Mouse (Mus musculus): ENCODE measurements around the gene Gabpb1. TPM values are rescaled to one million over a fixed set of nuclear protein-coding genes. Genes with fewer than 3 reads are reported as not detected.
A peak's percentile ranks its signal among the peaks of the same experiment; 100 is the strongest.
"Not testable (repeated sequence)": the region's sequence is repeated elsewhere in the genome, so short reads cannot be mapped to it uniquely, and the experiment has no call there.

Gabpb1 gene
- polyA plus RNA-seq, 1 experiment from 2014 or later, result 56.4 TPM

DNA sequence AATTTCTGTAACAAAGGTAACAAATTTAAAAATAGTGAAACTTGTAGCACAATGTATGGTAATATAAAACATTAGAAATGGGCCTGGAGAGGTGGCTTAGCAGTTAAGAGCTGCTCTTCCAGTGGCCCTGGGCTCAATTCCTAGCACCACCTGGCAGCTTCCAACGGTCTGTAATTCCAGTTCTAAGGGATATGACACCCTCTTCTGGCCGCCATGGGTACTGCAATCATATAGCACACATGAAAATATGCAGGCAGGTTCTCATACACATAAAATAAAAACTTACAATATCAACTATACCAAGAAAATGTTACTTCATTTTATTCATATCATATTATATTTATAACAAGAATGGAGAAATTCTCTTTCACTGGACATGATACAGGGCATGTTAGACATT, 35.8 kb downstream of the Gabpb1 start:
- no peaks in the 10 kb centered on the region for H3K27me3 ChIP-seq
- H3K4me2 ChIP-seq, result no peak overlapping the region
- H3K4me3 ChIP-seq, result no peak overlapping the region
- H3K36me3 ChIP-seq, result peaks cover 68% of the 10 kb centered on the region
- ATAC-seq (ENCODE audit: insufficient number of reproducible peaks, insufficient read depth, low FRiP score, low TSS enrichment, low read depth), result no peak
- 91% methylated on average over 2 of the region's 2 CpGs for WGBS
- no peak overlapping the region for H3K9ac ChIP-seq
- H3K4me1 ChIP-seq, result no peaks in the 10 kb centered on the region
- H3K9me3 ChIP-seq, result no peaks in the 10 kb centered on the region
- no peak overlapping the region for H3K27ac ChIP-seq

DNA sequence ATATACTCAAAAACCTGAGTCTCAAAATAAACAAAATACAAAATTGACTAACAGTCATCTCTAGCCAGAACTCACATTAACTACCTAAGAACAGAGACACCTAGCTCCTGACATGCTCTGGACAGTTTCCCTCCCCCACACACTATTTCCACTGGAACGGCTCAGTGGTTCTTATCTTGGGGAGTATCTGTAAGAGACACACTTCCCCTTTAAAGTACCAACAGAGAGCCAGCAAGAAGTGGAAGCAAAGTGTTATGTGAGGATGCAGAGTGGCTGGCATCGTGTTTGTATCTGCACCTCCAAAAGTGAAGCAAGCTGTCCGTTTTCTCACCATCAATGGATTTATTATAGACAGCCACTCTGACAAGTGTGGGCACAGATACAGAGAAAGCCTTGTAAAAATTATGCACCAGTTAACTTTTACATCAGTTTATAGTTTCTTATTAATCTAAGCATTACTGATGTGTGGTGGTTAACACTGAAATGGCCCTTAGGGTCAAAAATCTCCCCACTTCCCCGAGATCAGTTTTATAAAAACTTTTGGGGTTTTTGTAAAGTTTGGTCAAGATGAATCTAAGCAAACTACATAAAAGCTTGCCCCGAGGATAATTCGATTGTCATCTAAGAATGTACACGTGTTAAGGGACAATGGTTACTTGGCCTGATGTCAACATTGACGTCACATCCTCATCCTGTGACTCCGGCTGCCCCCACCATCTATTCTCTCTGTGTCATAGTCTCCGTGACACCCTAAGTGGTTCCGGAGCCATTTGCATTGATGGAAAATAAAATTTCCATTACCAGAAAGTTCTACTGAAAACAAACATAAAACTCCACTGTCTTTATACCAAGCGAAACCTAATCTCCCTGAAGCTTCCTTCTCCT, 40.0 kb downstream of the Gabpb1 start:
- no peak overlapping the region for H3K27ac ChIP-seq
- no peak overlapping the region for H3K4me2 ChIP-seq
- WGBS, result 79% methylated on average over 12 of the region's 12 CpGs
- H3K4me3 ChIP-seq, result no peak overlapping the region
- H3K36me3 ChIP-seq, result peaks cover 47% of the 10 kb centered on the region
- H3K9ac ChIP-seq, result no peak overlapping the region
- no peaks in the 10 kb centered on the region for H3K4me1 ChIP-seq
- H3K9me3 ChIP-seq, result no peaks in the 10 kb centered on the region
- ATAC-seq (ENCODE audit: insufficient number of reproducible peaks, insufficient read depth, low FRiP score, low TSS enrichment, low read depth), result no peak
- H3K27me3 ChIP-seq, result no peaks in the 10 kb centered on the region

DNA sequence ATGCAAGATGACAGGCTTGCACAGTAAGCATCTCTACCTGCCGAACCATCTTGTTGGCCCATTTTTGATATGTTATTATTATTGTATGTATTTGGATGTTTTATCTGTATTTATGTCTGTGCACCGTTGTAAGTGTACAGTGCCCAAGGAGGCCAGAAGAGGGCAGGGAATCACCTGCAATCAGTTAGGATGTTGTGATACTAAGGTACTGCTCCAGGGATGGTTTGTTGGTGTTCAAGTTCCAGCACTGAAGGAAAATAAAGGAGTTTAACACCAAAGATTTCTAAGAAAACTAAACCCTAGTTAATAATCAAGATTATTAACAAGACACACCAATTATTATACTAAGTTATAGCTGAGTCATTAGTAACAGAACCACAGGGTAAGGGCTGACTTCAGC, 43.0 kb downstream of the Gabpb1 start:
- Histone ChIP-seq H3K9me3 (no peaks in the 10 kb centered on the region), H3K4me1 (peaks cover 7% of the 10 kb centered on the region), H3K27me3 (no peaks in the 10 kb centered on the region), H3K4me2 (no peak overlapping the region), H3K4me3 (no peak overlapping the region), H3K27ac (no peak overlapping the region), H3K36me3 (peaks cover 22% of the 10 kb centered on the region), H3K9ac (no peak overlapping the region)
- ATAC-seq (ENCODE audit: insufficient number of reproducible peaks, insufficient read depth, low FRiP score, low TSS enrichment, low read depth), result no peak
- WGBS, result 77% methylated on average over 2 of the region's 2 CpGs

DNA sequence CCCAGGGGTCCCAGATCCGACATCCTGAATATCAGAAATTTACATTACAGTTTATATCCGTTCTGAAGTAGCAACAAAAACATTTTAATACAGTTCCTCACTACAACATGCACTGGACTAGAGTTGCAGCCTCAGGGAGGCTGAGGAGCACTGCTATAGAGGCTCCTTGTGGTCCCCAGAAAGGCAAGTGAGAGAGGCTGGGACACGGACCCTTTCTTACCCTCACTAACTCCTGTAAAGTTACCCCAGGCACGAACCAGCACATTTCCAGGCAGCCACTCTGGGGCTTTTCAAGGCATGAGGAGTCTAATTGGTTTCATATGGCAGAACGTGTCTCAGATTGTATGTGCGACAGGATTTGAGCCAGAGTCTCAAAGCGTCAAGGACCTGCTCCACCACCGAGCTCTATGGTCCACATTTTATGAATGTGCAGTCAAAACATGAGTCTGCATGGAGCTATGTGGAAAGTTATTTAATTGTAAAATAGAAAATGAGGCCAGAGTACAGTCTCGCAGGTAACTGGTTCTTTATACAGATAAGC, 47.6 kb downstream of the Gabpb1 start:
- no peak for ATAC-seq (ENCODE audit: insufficient number of reproducible peaks, insufficient read depth, low FRiP score, low TSS enrichment, low read depth)
- H3K27me3 ChIP-seq, result no peaks in the 10 kb centered on the region
- H3K4me1 ChIP-seq, result peaks cover 15% of the 10 kb centered on the region
- peaks cover 9% of the 10 kb centered on the region for H3K36me3 ChIP-seq
- no peak overlapping the region for H3K4me3 ChIP-seq
- H3K9me3 ChIP-seq, result no peaks in the 10 kb centered on the region
- H3K9ac ChIP-seq, result no peak overlapping the region
- H3K27ac ChIP-seq, result peak overlapping the region; percentile 68
- no peak overlapping the region for H3K4me2 ChIP-seq
- 38% methylated on average over 9 of the region's 9 CpGs for WGBS

DNA sequence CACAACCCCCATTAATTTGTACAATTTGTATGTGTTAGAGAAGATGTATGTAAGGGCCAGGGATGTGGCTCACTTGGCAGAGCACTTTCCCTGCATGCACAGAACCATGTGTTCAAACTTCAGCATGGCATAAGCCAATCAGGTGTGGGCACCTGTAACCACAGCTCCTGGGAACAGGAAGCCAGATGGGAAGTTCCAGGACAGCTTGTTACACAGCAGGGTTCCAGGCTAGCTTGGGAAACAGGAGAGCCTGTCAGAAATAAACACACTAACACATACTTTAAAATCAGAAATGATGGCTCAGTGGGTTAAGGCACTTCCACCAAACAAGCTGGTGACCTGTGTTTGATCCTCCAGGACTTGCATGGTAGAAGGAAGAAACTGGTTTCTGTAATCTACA, 53.0 kb downstream of the Gabpb1 start:
- no peak for ATAC-seq (ENCODE audit: insufficient number of reproducible peaks, insufficient read depth, low FRiP score, low TSS enrichment, low read depth)
- Histone ChIP-seq H3K9ac (no peak overlapping the region), H3K4me2 (no peak overlapping the region), H3K27me3 (no peaks in the 10 kb centered on the region), H3K4me1 (peaks cover 8% of the 10 kb centered on the region), H3K27ac (no peak overlapping the region), H3K9me3 (no peaks in the 10 kb centered on the region), H3K36me3 (0 out of 2 replicates have a peak, but pooled peaks cover 2% of the 10 kb centered on the region), H3K4me3 (no peak overlapping the region)

DNA sequence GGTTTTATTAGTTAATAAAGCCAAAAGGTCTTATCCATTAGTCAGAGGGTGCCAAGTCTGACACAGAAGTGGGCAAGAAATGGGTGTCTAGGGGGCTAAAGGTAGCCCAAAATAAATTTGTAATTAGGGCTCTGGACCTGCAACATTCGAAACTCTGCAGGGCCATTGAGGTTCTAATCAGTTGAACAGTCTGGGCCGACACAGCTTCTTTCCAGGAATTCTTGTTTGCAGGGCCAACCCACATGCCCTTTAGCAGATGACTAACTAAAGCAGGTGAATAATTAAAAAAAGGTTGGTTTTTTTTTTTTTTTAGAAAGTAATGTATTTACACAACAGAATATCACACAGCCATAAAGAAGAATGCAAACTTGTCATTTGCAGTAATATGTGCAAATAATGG, 53.7 kb downstream of the Gabpb1 start:
- Histone ChIP-seq H3K9ac (no peak overlapping the region), H3K27me3 (no peaks in the 10 kb centered on the region), H3K9me3 (no peaks in the 10 kb centered on the region), H3K4me2 (no peak overlapping the region), H3K36me3 (0 out of 2 replicates have a peak, but pooled peaks cover 2% of the 10 kb centered on the region), H3K4me1 (peaks cover under 1% of the 10 kb centered on the region; the same call in 1 of the 2 replicates), H3K27ac (no peak overlapping the region), H3K4me3 (no peak overlapping the region)
- no peak for ATAC-seq (ENCODE audit: insufficient number of reproducible peaks, insufficient read depth, low FRiP score, low TSS enrichment, low read depth)
- WGBS, result 79% methylated on average over 2 of the region's 2 CpGs

DNA sequence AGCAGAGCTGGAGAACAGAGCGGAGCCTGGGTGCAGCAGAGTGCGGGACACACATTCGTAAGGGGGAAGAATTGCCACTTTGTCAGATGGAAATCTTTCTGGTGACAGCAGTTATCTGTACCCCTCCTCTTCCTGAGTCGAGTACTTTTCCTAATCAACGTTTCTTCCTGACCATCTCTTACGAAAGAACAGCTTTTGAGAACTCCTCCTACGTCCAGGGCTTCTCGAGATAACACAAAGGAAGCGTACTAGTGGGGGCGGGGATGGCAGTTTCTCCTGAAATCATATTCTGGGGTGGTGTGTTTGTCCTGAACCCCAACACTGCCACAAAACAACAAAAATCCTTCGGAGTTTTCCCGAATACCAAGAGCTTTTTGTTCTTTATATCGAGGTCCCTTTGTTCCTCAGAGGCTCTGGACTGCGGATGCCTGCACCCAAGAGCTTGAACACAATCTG, 56.9 kb downstream of the Gabpb1 start, which contains the start of gene Hdc:
Gene Hdc (minus strand): TSS at position 51 of the 456 bp plus-strand sequence.
- no peak for ATAC-seq (ENCODE audit: insufficient number of reproducible peaks, insufficient read depth, low FRiP score, low TSS enrichment, low read depth)
- 78% methylated on average over 14 of the region's 14 CpGs for WGBS
- no peak within 1 kb of the TSS for H3K4me3 ChIP-seq
- H3K27ac ChIP-seq, result no peak within 1 kb of the TSS
- no peaks in the 10 kb centered on the region for H3K36me3 ChIP-seq
- H3K27me3 ChIP-seq, result no peaks in the 10 kb centered on the region
- H3K4me2 ChIP-seq, result no peak within 1 kb of the TSS
- H3K9me3 ChIP-seq, result no peaks in the 10 kb centered on the region
- no peak within 1 kb of the TSS for H3K9ac ChIP-seq
- H3K4me1 ChIP-seq, result no peaks in the 10 kb centered on the region

DNA sequence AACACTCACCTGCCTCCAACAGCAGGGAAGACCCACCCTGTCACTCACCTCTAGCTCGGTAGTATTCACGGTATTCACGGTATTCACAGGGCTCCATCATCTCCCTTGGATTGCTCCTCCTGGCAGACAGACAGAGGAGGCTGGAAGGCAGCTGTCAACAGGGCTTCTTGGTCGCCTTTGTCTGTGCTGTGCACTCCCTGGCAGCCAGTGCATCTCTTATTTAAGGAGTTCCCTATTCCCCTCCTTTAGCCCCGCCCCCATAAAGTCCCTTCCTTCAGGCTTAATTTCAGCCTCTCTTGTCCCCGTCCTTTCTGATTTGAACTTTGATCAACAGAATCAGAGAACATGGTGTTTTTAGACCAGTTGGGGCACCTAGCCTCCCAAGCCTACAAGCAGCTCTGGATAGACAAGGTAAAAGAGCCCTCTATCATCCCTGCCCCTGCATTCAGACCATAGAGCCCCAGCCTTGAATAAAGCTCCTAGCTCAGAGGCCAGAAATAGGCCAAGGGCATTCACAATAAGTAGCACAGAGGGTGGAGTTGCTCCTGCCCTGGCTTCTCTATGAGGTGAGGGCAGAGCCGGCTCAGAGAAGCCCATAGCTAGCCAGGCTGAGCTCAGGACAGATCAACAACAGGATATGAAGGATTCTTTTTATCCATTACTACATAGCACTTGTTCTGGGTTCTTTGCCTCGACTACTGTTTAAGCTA, 57.5 kb downstream of the Gabpb1 start:
- no peaks in the 10 kb centered on the region for H3K9me3 ChIP-seq
- H3K27ac ChIP-seq, result no peak overlapping the region
- no peaks in the 10 kb centered on the region for H3K27me3 ChIP-seq
- no peaks in the 10 kb centered on the region for H3K36me3 ChIP-seq
- 28% methylated on average over 8 of the region's 8 CpGs for WGBS
- no peaks in the 10 kb centered on the region for H3K4me1 ChIP-seq
- no peak for ATAC-seq (ENCODE audit: insufficient number of reproducible peaks, insufficient read depth, low FRiP score, low TSS enrichment, low read depth)
- H3K4me2 ChIP-seq, result no peak overlapping the region
- H3K9ac ChIP-seq, result no peak overlapping the region
- no peak overlapping the region for H3K4me3 ChIP-seq

DNA sequence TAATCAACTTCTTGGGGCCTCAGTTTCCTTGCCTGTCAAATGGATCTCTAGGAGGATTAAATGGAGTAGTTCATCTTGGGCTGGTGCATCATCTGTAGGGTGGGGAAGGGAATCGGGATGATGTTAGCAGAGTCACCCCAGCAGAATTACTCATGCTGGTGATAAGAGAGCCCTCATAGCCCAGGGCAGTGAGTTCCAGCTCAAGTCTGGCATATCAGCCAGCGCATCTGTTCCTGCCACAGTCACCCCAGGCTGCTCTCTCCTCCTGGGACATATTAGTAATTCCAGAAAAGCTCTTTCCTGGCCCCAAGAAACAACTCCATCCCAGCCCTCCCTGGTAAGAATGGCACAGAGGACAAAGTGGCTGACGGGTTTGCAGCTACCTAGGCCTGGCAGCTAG, 60.8 kb downstream of the Gabpb1 start:
- no peak overlapping the region for H3K27ac ChIP-seq
- H3K4me1 ChIP-seq, result no peaks in the 10 kb centered on the region
- H3K36me3 ChIP-seq, result no peaks in the 10 kb centered on the region
- no peak for ATAC-seq (ENCODE audit: insufficient number of reproducible peaks, insufficient read depth, low FRiP score, low TSS enrichment, low read depth)
- H3K27me3 ChIP-seq, result no peaks in the 10 kb centered on the region
- H3K9me3 ChIP-seq, result no peaks in the 10 kb centered on the region
- 90% methylated on average over 3 of the region's 3 CpGs for WGBS
- H3K9ac ChIP-seq, result no peak overlapping the region
- no peak overlapping the region for H3K4me2 ChIP-seq
- H3K4me3 ChIP-seq, result no peak overlapping the region

DNA sequence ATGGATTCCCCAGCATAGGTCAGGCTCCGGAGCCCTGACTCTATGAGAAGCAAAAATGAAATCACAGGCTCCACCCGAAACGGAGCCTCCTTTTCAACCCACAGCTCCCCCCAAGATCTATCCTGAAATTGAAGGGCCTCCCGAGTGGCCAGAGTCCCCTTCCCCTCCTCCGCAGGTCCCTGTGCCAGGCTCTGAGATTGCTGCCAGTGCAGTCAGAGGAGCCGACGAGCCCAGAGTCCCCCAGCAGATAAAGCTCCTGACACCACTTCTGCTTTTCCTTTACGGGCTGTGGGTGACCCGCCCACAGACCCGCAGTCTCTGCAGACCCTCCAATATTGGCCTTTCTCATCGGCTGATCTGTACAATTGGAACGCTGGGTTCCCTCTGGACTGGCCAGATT, 66.5 kb downstream of the Gabpb1 start:
- H3K4me1 ChIP-seq; H3K27me3 ChIP-seq; ATAC-seq (ENCODE audit: insufficient number of reproducible peaks, insufficient read depth, low FRiP score, low TSS enrichment, low read depth); H3K36me3 ChIP-seq; H3K27ac ChIP-seq; H3K9me3 ChIP-seq; H3K4me2 ChIP-seq; H3K4me3 ChIP-seq; H3K9ac ChIP-seq: not testable (repeated sequence)
- 81% methylated on average over 12 of the region's 12 CpGs for WGBS

DNA sequence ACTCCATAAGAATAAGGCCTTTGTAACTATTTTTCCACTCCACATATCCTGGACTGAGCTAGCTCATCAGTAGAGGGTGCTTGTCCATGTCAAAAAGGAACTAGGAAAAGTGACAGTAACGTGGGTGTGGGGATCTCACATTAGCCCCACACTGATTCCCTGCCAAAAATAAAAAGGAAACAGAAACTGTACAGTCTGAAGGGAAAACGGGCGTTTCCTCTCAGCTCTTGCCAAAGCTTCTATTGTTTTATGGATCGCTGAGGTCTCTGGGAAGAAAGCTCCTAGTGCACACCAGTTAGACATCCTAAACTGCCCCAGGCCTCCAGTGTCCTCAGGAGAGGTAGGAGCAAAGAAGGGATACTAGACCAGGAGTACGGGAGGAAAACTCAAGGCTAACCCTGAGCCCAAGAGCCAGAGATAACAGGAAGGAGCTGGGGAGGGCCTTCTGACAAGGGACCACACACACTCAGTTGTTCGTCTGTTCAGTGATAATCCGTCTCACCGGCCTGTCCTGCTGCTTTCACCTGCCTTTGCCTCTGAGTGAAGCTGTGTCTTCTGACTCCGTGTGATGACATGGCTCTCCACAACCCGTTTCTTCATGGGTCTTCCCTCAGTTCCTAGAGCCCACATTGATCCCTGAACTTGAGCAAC, 68.5 kb downstream of the Gabpb1 start:
- H3K36me3 ChIP-seq, result no peaks in the 10 kb centered on the region
- no peak overlapping the region for H3K9ac ChIP-seq
- no peaks in the 10 kb centered on the region for H3K9me3 ChIP-seq
- H3K4me3 ChIP-seq, result no peak overlapping the region
- 52% methylated on average over 10 of the region's 10 CpGs for WGBS
- H3K4me2 ChIP-seq, result no peak overlapping the region
- no peaks in the 10 kb centered on the region for H3K27me3 ChIP-seq
- H3K4me1 ChIP-seq, result peaks cover 8% of the 10 kb centered on the region; the same call in 1 of the 2 replicates
- H3K27ac ChIP-seq, result no peak overlapping the region
- no peak for ATAC-seq (ENCODE audit: insufficient number of reproducible peaks, insufficient read depth, low FRiP score, low TSS enrichment, low read depth)

Data from embryonic facial prominence, embryonic 13.5 days (tissue).